Mouse (Mus musculus) liver, embryonic 14.5 days (tissue): ENCODE results near the gene Zdhhc1.

Experiments
- CTCF ChIP-seq: IDR thresholded peaks from 2 replicates; pipeline ENCODE4 v1.5.1; 2016; ENCODE audit warnings: antibody characterized with exemption, low read depth, control low read depth
- EP300 ChIP-seq: IDR thresholded peaks from 2 replicates; pipeline ENCODE4 v1.6.1; 2016; ENCODE audit warnings: antibody characterized with exemption, low read depth

GRCm38 (mm10) chr8:105529271-105529670, 32.6 kb upstream of the Zdhhc1 start:
- TF ChIP-seq CTCF (no peak), EP300 (no peak)
